Mouse (Mus musculus): ENCODE results near the gene Gja10. TPM values are rescaled to one million over a fixed set of nuclear protein-coding genes. Genes with fewer than 3 reads are reported as not detected.

Gene Gja10
- polyA plus RNA-seq, 1 experiment, result 0.32 TPM

DNA sequence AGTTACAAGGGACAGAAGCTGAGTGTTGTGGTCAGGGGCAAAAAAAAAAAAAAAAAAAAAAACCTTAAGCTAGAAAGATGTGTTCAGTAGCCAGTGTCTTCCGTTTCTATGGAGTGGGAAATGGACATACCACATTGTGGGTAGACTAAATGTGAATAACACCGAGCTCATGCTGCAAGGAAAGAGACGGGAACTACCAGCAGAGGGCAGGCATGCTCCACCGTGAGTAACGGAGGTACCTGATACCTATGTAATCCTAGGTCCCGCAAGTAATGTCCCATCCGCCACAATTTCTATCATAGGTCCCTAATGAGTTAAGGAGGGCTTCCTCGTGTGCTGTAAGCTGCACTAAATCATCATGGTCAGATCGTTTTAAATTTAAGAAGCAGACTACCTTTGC, 16.0 kb downstream of the Gja10 start:
- Histone ChIP-seq H3K4me1 (ENCODE audit: control insufficient read depth, insufficient read depth, low read length) (no peaks in the 10 kb centered on the region), H3K27ac (ENCODE audit: control insufficient read depth, insufficient read depth, low read depth, low read length) (no peak overlapping the region), H3K36me3 (ENCODE audit: control insufficient read depth, insufficient read depth, low read length) (no peaks in the 10 kb centered on the region), H3K27me3 (ENCODE audit: control insufficient read depth, insufficient read depth, low read length) (no peaks in the 10 kb centered on the region), H3K4me3 (ENCODE audit: control insufficient read depth, low read depth, low read length) (no peak overlapping the region)
- peak; percentile 74; the same call in 1 of the 2 replicates for TF ChIP-seq CTCF (IDR thresholded peaks at IDR 0.05; ENCODE audit: control insufficient read depth, insufficient read depth, insufficient replicate concordance, low read depth, low read length)
- no peak for TF ChIP-seq POLR2A (IDR thresholded peaks at IDR 0.05; ENCODE audit: control insufficient read depth, low read depth, low read length)

DNA sequence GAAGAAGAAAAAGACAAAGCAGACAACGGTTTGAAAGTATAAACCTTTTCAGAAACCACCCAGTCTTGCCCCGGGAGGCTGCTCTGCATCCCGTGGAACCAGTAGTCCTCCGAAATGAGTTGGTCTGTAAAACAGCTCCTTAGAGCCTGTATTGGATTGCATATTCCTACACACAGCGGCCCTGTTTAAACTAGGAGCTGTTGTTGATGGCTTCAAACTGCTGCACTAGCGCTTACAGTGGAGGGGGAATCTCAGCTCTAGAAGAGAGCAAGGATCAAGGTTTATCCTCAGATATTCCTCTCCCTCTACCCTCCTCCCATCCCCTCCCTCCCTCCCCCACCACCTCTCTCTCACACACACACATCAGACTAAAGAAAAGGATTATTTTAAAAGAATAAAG, 18.4 kb downstream of the Gja10 start:
- Histone ChIP-seq H3K27me3 (ENCODE audit: control insufficient read depth, insufficient read depth, low read length) (no peaks in the 10 kb centered on the region), H3K4me1 (ENCODE audit: control insufficient read depth, insufficient read depth, low read length) (no peaks in the 10 kb centered on the region), H3K4me3 (ENCODE audit: control insufficient read depth, low read depth, low read length) (no peak overlapping the region), H3K36me3 (ENCODE audit: control insufficient read depth, insufficient read depth, low read length) (no peaks in the 10 kb centered on the region), H3K27ac (ENCODE audit: control insufficient read depth, insufficient read depth, low read depth, low read length) (no peak overlapping the region)
- TF ChIP-seq CTCF (IDR thresholded peaks at IDR 0.05; ENCODE audit: control insufficient read depth, insufficient read depth, insufficient replicate concordance, low read depth, low read length), result no peak
- no peak for TF ChIP-seq POLR2A (IDR thresholded peaks at IDR 0.05; ENCODE audit: control insufficient read depth, low read depth, low read length)

DNA sequence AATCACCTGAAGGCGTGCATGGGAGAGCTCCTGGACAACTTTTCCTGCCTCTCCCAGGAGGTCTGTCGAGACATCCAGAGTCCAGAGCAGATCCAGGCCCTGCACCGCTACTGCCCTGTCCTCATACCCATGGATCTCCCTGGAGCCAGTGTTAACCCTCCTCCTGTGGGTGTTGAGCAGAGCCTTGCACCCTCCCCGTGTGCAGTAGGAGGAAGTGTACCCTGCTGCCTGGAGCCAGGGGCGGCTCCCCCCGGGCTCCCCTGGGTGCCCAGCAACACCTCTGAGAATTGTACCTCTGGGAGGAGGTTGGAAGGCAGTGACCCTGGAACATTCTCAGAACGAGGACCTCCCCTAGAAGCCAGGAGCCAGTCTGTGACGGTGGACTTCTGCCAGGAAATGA, 22.7 kb downstream of the Gja10 start:
- no peak overlapping the region for H3K27ac ChIP-seq (ENCODE audit: control insufficient read depth, insufficient read depth, low read depth, low read length)
- TF ChIP-seq CTCF (IDR thresholded peaks at IDR 0.05; ENCODE audit: control insufficient read depth, insufficient read depth, insufficient replicate concordance, low read depth, low read length) (no peak), POLR2A (IDR thresholded peaks at IDR 0.05; ENCODE audit: control insufficient read depth, low read depth, low read length) (no peak)
- H3K4me1 ChIP-seq (ENCODE audit: control insufficient read depth, insufficient read depth, low read length), result no peaks in the 10 kb centered on the region
- no peak overlapping the region for H3K4me3 ChIP-seq (ENCODE audit: control insufficient read depth, low read depth, low read length)
- H3K36me3 ChIP-seq (ENCODE audit: control insufficient read depth, insufficient read depth, low read length), result no peaks in the 10 kb centered on the region
- no peaks in the 10 kb centered on the region for H3K27me3 ChIP-seq (ENCODE audit: control insufficient read depth, insufficient read depth, low read length)

DNA sequence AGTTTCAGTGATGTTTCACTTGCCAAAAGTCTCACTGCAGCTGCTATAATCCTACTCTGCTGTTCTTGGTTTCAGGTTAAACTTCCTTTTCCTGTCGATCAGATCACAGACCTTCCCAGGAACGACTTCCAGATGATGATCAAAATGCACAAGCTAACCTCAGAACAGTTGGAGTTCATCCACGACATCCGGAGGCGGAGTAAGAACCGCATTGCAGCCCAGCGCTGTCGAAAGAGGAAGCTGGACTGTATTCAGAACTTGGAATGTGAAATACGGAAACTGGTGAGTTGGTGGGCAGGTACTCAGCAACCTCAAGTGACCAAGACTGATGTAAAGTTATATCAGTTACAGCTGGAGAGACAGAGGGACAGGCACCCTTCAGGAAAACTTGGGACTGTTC, 27.4 kb downstream of the Gja10 start:
- TF ChIP-seq CTCF (IDR thresholded peaks at IDR 0.05; ENCODE audit: control insufficient read depth, insufficient read depth, insufficient replicate concordance, low read depth, low read length) (no peak), POLR2A (IDR thresholded peaks at IDR 0.05; ENCODE audit: control insufficient read depth, low read depth, low read length) (no peak)
- H3K36me3 ChIP-seq (ENCODE audit: control insufficient read depth, insufficient read depth, low read length), result no peaks in the 10 kb centered on the region
- H3K4me1 ChIP-seq (ENCODE audit: control insufficient read depth, insufficient read depth, low read length), result no peaks in the 10 kb centered on the region
- H3K27ac ChIP-seq (ENCODE audit: control insufficient read depth, insufficient read depth, low read depth, low read length), result no peak overlapping the region
- H3K4me3 ChIP-seq (ENCODE audit: control insufficient read depth, low read depth, low read length), result no peak overlapping the region
- no peaks in the 10 kb centered on the region for H3K27me3 ChIP-seq (ENCODE audit: control insufficient read depth, insufficient read depth, low read length)

DNA sequence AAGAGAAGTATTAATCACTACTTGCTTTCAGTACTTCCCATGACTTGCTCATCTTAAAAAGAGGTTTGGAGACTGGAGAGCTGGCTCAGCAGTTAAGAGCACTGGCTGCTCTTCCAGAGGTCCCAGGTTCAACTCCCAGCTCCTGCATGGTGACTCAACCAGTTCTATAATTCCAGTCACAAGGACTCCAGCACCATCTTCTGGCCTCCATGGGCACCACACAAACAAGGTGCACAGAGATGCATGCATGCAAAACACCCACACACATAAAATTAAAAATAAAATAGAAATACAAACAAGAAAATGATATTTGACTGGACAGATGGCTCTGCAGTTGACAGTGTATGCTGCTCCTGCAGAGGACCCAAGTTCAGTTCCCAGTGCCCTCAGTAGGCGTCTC, 28.0 kb downstream of the Gja10 start:
- H3K27ac ChIP-seq (ENCODE audit: control insufficient read depth, insufficient read depth, low read depth, low read length), result no peak overlapping the region
- no peak overlapping the region for H3K4me3 ChIP-seq (ENCODE audit: control insufficient read depth, low read depth, low read length)
- TF ChIP-seq CTCF (IDR thresholded peaks at IDR 0.05; ENCODE audit: control insufficient read depth, insufficient read depth, insufficient replicate concordance, low read depth, low read length) (no peak), POLR2A (IDR thresholded peaks at IDR 0.05; ENCODE audit: control insufficient read depth, low read depth, low read length) (no peak)
- H3K36me3 ChIP-seq (ENCODE audit: control insufficient read depth, insufficient read depth, low read length), result no peaks in the 10 kb centered on the region
- no peaks in the 10 kb centered on the region for H3K4me1 ChIP-seq (ENCODE audit: control insufficient read depth, insufficient read depth, low read length)
- no peaks in the 10 kb centered on the region for H3K27me3 ChIP-seq (ENCODE audit: control insufficient read depth, insufficient read depth, low read length)

DNA sequence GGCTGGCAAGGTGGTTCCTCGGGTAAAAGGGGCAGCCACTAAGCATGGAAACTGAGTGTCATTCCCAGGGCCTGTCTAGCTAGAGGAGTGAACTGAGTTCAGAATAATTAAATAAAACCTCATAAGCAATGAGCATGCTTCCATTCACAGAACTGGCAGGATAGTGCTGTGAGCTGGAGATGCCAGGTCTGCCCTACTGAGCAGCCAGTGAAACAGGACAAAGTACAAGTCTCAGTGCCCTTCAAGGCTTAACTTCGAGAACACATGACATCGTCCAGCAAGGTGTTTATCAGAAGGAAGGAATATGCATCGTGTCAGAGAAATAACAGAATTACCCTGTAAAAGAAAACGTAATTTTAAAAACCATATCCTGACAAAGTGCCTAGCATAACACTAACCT, 29.0 kb downstream of the Gja10 start:
- Histone ChIP-seq H3K4me3 (ENCODE audit: control insufficient read depth, low read depth, low read length) (no peak overlapping the region), H3K4me1 (ENCODE audit: control insufficient read depth, insufficient read depth, low read length) (no peaks in the 10 kb centered on the region), H3K27ac (ENCODE audit: control insufficient read depth, insufficient read depth, low read depth, low read length) (no peak overlapping the region), H3K36me3 (ENCODE audit: control insufficient read depth, insufficient read depth, low read length) (no peaks in the 10 kb centered on the region), H3K27me3 (ENCODE audit: control insufficient read depth, insufficient read depth, low read length) (no peaks in the 10 kb centered on the region)
- TF ChIP-seq POLR2A (IDR thresholded peaks at IDR 0.05; ENCODE audit: control insufficient read depth, low read depth, low read length) (no peak), CTCF (IDR thresholded peaks at IDR 0.05; ENCODE audit: control insufficient read depth, insufficient read depth, insufficient replicate concordance, low read depth, low read length) (no peak)

GRCm38 (mm10) chr4:32572118-32572517, 30.4 kb downstream of the Gja10 start:
- Histone ChIP-seq H3K4me3 (ENCODE audit: control insufficient read depth, low read depth, low read length) (no peak overlapping the region), H3K27me3 (ENCODE audit: control insufficient read depth, insufficient read depth, low read length) (no peaks in the 10 kb centered on the region), H3K36me3 (ENCODE audit: control insufficient read depth, insufficient read depth, low read length) (no peaks in the 10 kb centered on the region), H3K4me1 (ENCODE audit: control insufficient read depth, insufficient read depth, low read length) (no peaks in the 10 kb centered on the region), H3K27ac (ENCODE audit: control insufficient read depth, insufficient read depth, low read depth, low read length) (no peak overlapping the region)
- TF ChIP-seq POLR2A (IDR thresholded peaks at IDR 0.05; ENCODE audit: control insufficient read depth, low read depth, low read length) (no peak), CTCF (IDR thresholded peaks at IDR 0.05; ENCODE audit: control insufficient read depth, insufficient read depth, insufficient replicate concordance, low read depth, low read length) (no peak)

GRCm38 (mm10) chr4:32571441-32571840, 31.1 kb downstream of the Gja10 start:
- TF ChIP-seq CTCF (IDR thresholded peaks at IDR 0.05; ENCODE audit: control insufficient read depth, insufficient read depth, insufficient replicate concordance, low read depth, low read length), result no peak
- no peak for TF ChIP-seq POLR2A (IDR thresholded peaks at IDR 0.05; ENCODE audit: control insufficient read depth, low read depth, low read length)
- Histone ChIP-seq H3K36me3 (ENCODE audit: control insufficient read depth, insufficient read depth, low read length) (no peaks in the 10 kb centered on the region), H3K4me3 (ENCODE audit: control insufficient read depth, low read depth, low read length) (no peak overlapping the region), H3K27me3 (ENCODE audit: control insufficient read depth, insufficient read depth, low read length) (no peaks in the 10 kb centered on the region), H3K4me1 (ENCODE audit: control insufficient read depth, insufficient read depth, low read length) (no peaks in the 10 kb centered on the region), H3K27ac (ENCODE audit: control insufficient read depth, insufficient read depth, low read depth, low read length) (no peak overlapping the region)
